Mouse (Mus musculus): ENCODE data around the gene Zc3hav1.

The Zc3hav1 gene

DNA sequence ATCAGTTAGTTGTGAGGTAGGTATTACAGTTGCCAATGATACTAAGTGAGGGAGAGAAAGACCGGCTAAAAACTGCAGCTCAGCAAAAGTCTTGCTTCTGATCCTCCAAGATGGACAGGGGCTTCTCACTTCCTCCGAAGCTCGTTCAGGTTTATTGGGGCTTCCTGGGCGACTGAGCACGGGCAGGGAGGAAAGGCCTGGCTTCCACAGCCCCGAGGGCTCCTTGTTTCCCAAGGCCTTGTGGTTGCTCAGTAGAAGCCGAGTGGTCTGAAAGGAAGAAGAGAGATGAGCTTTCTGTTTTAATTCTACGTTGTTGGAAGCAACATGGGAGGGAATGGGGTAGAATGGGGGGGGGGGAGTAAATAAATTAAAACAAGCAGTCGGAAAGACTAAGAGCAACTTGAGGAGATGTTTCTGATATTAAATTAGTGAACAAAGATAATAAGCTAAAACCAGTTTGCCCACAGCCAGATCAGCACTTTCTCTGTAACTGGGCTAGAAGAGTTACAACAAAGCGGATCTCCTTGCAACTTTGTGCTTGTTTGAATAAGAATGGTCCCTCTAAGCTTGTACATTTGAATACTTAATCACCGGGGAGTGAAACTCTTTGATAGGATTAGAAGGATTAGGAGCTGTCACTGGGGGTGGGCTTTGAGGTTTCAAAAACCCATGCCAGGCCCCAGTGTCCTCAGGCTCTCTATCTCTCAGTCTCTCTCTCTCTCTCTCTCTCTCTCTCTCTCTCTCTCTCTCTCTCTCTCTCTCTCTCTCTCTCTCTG lies 61.3 kb downstream of the Zc3hav1 start:
- no peak for DNase-seq

DNA sequence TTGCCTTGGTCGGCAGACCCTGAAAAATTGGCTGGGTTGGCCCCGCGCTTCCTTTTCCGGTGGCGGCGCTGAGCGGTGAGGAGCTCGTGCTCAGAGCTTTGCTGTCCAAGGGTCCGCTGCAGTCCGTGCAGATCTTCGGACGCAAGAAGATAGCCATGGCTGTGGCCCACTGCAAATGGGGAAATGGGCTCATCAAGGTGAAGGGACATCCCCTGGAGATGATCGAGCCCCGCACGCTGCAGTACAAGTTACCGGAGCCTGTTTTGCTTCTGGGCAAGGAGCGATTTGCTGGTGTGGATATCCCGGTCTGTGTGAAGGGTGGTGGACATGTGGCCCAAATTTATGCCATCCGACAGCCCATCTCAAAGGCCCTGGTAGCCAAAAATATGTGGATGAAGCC lies 70.0 kb downstream of the Zc3hav1 start:
- no peak for DNase-seq

DNA sequence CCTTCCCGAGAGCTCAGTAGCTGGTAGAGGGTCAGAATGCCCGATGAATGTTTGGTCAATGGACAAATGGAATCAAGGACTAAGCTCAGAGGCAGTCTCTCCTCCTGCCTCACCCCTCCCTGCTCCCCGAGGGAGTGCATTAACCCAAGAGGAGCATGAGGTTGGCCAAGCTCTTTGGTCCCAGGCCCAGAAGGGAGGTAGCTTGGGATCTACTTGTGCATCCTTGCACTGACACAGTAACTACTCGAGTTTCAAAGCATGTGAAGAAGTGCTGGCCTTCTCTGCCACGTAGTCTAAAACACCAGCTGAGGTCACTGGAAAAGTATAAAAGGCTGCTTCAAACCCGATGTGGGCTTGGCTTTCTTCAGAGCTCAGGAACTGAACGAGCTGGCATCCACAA lies 89.9 kb downstream of the Zc3hav1 start:
- no peak for DNase-seq

DNA sequence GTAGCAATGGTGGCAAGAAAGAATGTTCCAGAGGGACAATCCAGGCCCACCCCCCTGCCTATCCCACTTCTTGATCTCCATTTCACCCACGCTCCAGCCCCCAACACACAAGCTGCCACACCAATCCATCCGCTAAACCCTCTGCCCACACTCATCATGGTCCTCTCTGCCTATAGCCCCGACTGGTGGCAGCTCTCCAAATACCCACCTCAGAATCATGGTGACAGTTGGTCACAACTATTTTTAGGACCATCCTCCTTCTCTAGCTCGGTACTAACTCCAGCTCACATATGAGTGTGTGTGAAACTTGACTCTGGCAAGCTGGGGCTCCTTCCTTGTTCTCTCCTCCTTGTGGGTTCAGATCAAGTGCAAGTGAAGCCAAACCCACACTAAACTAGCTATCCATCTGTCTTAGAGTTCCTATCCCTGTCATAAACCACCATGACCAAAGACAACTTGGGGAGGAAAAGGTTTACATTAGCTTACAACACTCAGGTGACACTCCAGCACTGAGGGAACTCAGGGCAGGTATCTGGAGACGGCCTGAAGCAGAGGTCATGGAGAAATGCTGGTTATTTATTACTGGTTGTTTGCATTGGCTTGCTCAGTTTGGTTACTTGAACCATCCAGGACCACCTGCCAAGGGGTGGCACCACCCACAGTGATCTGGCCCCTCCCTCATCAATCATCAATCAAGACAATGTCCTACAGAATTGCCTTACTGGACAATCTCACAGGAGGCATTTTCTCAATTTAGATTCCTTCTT lies 90.8 kb downstream of the Zc3hav1 start:
- DNase-seq, result no peak

DNA sequence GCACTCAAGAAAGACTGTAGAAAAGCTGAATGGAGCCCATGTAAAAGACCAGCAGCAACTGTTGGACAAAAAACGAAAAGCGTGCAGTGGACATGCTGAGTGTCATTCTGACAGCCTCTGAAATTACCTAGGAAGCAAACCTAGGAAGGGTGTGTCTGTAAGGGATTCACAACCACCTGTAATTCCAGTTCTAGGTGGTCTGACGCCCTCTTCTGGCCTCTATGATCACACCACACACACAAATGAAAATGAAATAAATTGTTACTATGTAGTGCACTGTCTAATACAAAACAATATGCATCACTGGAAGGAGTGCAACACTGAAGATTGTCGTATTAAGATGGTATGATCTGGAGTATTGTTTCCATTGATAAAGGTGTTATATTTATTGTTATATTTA lies 92.5 kb downstream of the Zc3hav1 start:
- DNase-seq, result no peak

DNA sequence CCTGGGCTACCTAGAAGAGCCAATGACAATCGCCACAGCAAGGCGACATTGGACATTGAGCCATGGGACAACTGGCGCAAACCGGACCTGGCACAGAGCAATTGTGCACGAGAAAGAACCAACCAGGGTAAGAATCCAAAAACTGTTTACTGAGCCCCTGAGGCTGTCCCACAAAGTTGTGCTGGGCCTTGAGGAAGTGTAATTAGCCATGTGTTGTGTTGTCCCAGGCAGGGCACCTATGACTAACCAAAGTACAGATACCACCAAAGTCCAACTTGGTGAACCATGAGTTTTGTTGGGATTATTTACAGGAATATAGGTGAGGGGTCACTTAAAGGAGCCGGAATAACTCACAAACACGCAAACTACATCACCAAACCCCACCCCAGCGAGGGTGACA lies 96.9 kb downstream of the Zc3hav1 start:
- no peak for DNase-seq

DNA sequence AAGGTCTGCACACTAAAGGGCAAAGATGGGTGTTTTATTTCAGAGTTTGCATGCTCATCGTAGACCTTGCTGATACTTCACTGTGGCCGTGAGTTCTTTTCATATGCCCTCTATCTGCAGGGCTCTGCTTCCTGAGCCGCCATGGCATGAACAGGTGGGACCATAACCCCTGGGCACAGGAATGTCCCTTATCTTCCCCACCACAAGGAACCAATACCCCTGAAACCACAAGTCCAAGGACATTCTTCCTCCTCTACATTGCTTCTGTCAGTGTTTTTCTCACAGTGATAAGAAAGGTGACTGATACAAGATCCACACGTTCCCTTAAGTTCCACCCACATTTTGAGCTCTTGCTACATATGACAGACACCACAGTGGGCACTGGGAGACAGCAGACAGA lies 97.6 kb downstream of the Zc3hav1 start:
- DNase-seq, result no peak

DNA sequence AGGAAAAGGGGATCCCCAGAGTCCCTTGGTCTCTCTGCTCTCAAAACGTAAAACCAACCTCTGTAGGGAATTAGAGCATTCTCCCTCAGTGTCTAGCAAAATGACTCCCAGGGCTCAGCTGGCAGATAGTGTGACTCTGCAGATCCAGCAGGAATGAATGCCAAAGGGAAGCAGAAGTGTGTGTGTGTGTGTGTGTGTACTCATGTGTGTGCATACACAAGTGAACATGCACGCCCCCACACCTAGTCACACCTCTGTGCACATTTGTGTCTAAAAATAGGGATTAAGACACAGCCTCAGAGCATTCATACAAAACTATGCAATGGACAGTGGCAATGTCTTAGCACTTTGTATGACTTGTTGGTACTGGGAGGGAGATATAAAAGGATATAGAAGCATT lies 98.6 kb downstream of the Zc3hav1 start:
- DNase-seq, result no peak
